Mouse (Mus musculus) kidney, embryonic 16.5 days (tissue): Measurements from ENCODE around the gene Ipcef1. TPM values are rescaled to one million over a fixed set of nuclear protein-coding genes. Genes with fewer than 3 reads are reported as not detected.

Experiments
- ATAC-seq: fragments of 200-750 bp; cut with Nextera tagmentation; 2 replicates; pipeline ENCODE4 v1.8.0; 2017; ENCODE audit warnings: moderate TSS enrichment; ENCODE audit not compliant: low FRiP score, low TSS enrichment
- H3K27ac ChIP-seq: fragments of 300-500 bp; sonication (generic); 2 replicates; pipeline ENCODE4 v1.5.1; 2014; ENCODE audit warnings: low read length
- H3K27me3 ChIP-seq: fragments of 300-500 bp; sonication (generic); 2 replicates; pipeline ENCODE4 v1.6.1; 2014; ENCODE audit warnings: low read length, control low read depth, mixed read lengths; ENCODE audit not compliant: insufficient read depth
- H3K36me3 ChIP-seq: fragments of 300-500 bp; sonication (generic); 2 replicates; pipeline ENCODE4 v1.6.1; 2014; ENCODE audit warnings: low read length, control low read depth, mixed read lengths; ENCODE audit not compliant: insufficient read depth
- H3K4me1 ChIP-seq: fragments of 300-500 bp; sonication (generic); 2 replicates; pipeline ENCODE4 v1.6.1; 2014; ENCODE audit warnings: low read length, control low read depth, mixed read lengths; ENCODE audit not compliant: insufficient read depth
- H3K4me2 ChIP-seq: fragments of 300-500 bp; sonication (generic); replicated peaks from 2 replicates; pipeline ENCODE4 v1.6.1; 2014; ENCODE audit warnings: low read depth, low read length
- H3K4me3 ChIP-seq: fragments of 300-500 bp; sonication (generic); 2 replicates; pipeline ENCODE4 v1.5.1; 2014; ENCODE audit warnings: mild to moderate bottlenecking, low read length
- H3K9ac ChIP-seq: fragments of 300-500 bp; sonication (generic); replicated peaks from 2 replicates; pipeline ENCODE4 v1.6.1; 2014; ENCODE audit warnings: low read length
- H3K9me3 ChIP-seq: fragments of 300-500 bp; sonication (generic); 2 replicates; pipeline ENCODE4 v1.6.1; 2016; ENCODE audit warnings: low read length, control low read depth
- WGBS: fragments of 180-500 bp; shearing (Covaris S2); extraction: QIAGEN DNeasy Blood & Tissue Kit; methylation state at CpG from one replicate; pipeline ENCODE4 v1.1.7; 2014; 5-methylcytosine and 5-hydroxymethylcytosine counted together
- polyA plus RNA-seq: library from polyadenylated mRNA; unstranded; fragments of >200 nt; fragmentation: Nextera tagmentation; extraction: Ambion mirVana; gene quantifications from 2 replicates; pipeline ENCODE4 v1.2.1, GENCODE M21; 2015

Gene Ipcef1
- polyA plus RNA-seq, 1 experiment from 2014 or later = 2.2 TPM

DNA sequence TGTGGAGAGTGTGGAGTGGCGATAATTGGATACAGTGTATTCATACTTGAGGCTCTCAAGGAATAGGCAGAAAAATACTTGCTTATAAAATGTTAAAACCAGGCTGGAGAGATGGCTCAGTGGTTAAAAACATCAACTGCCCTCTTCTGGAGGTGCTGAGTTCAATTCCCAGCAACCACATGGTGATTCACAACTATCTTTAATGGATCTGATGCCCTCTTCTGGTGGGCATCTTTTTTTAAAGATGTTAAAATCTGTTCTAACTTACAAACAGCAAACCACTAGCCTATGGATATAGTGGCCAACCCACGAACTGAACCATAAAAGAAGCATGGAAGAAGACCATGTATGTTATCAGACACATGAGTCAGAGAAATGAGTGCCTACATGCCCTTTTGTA, 16.8 kb upstream of the Ipcef1 start:
- Histone ChIP-seq H3K4me1 (peaks cover 7% of the 10 kb centered on the region), H3K4me3 (no peak overlapping the region), H3K36me3 (no peaks in the 10 kb centered on the region), H3K9me3 (no peaks in the 10 kb centered on the region), H3K27ac (no peak overlapping the region), H3K4me2 (no peak overlapping the region), H3K27me3 (no peaks in the 10 kb centered on the region), H3K9ac (no peak overlapping the region)
- 94% methylated on average over 2 of the region's 2 CpGs for WGBS
- no peak for ATAC-seq

GRCm38 (mm10) chr10:7068608-7069007, 16.3 kb upstream of the Ipcef1 start:
- H3K4me1 ChIP-seq = peaks cover 7% of the 10 kb centered on the region
- no peak overlapping the region for H3K4me2 ChIP-seq
- H3K9me3 ChIP-seq = no peaks in the 10 kb centered on the region
- no peak overlapping the region for H3K4me3 ChIP-seq
- H3K36me3 ChIP-seq = no peaks in the 10 kb centered on the region
- H3K27me3 ChIP-seq = no peaks in the 10 kb centered on the region
- H3K27ac ChIP-seq = no peak overlapping the region
- WGBS = 76% methylated on average over 12 of the region's 12 CpGs
- no peak for ATAC-seq
- H3K9ac ChIP-seq = no peak overlapping the region

DNA sequence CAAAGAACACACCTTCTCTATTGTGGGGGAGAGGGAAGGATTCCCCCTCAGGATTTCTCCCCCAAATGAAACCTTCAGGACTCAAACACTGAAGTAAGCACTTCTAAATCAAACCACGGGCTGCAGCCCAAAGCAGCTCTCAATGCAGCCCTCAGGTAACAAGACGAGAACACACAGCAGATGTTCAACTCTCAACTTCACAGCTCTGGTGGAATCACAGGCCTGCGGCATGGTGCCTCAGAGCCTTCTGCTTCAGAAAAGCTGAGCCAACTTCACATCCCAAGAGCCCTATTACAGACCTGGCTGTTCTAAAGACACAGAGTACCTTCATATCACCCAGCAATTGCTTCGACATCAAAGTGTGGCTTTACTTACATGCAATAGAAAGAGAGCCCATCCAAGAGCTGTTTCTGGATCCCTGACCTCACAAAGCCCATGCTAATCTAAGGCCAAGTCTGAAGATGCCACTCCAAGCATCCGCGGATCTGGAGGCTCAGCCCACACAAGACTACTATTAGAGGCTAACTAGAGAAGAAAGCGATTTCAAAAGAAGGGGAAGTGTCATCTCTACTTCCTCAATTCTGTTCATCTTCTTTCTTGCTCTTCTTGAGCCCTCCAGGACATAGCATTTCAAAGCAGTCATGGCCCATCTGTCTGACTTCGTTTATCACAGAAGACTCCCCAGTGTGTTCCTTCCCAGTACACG, 11.6 kb upstream of the Ipcef1 start:
- ATAC-seq = no peak
- Histone ChIP-seq H3K27me3 (no peaks in the 10 kb centered on the region), H3K4me2 (no peak overlapping the region), H3K4me3 (no peak overlapping the region), H3K36me3 (no peaks in the 10 kb centered on the region), H3K9me3 (no peaks in the 10 kb centered on the region), H3K9ac (no peak overlapping the region), H3K4me1 (no peaks in the 10 kb centered on the region), H3K27ac (no peak overlapping the region)
- 80% methylated on average over 9 of the region's 9 CpGs for WGBS

DNA sequence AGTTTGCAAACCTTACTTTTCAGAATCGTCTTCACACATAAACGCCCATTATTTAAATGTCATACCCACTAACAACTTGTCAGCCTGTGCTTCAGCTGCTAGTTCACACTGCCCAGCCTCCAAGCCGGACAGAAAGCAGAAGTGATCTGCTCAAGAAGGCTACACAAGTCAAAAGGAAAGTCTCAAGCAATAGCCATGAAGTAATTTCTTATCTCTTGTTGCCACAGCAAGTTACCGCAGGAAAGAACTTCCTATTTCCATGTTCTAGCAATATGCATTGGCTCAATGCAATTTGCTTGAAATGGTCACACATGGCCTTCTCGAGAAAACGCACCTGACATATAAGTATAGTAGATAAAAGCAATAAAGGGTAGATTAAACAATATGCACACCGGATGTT, 10.7 kb upstream of the Ipcef1 start:
- WGBS = 79% methylated on average over 7 of the region's 7 CpGs
- H3K4me2 ChIP-seq = no peak overlapping the region
- H3K36me3 ChIP-seq = no peaks in the 10 kb centered on the region
- H3K9me3 ChIP-seq = no peaks in the 10 kb centered on the region
- ATAC-seq = no peak
- no peak overlapping the region for H3K4me3 ChIP-seq
- no peak overlapping the region for H3K9ac ChIP-seq
- no peak overlapping the region for H3K27ac ChIP-seq
- H3K4me1 ChIP-seq = no peaks in the 10 kb centered on the region
- no peaks in the 10 kb centered on the region for H3K27me3 ChIP-seq

GRCm38 (mm10) chr10:7060326-7060725, 8.0 kb upstream of the Ipcef1 start:
- Histone ChIP-seq H3K4me2 (no peak overlapping the region), H3K36me3 (no peaks in the 10 kb centered on the region), H3K27me3 (no peaks in the 10 kb centered on the region), H3K4me3 (no peak overlapping the region), H3K4me1 (peaks cover 4% of the 10 kb centered on the region; the same call in 1 of the 2 replicates), H3K9ac (no peak overlapping the region), H3K27ac (no peak overlapping the region), H3K9me3 (no peaks in the 10 kb centered on the region)
- WGBS = 29% methylated on average over 5 of the region's 5 CpGs
- ATAC-seq = peak; percentile 73; the same call in 1 of the 2 replicates

GRCm38 (mm10) chr10:7057546-7057945, 5.3 kb upstream of the Ipcef1 start:
- Histone ChIP-seq H3K4me1 (peaks cover 6% of the 10 kb centered on the region), H3K36me3 (no peaks in the 10 kb centered on the region), H3K4me2 (no peak overlapping the region), H3K27me3 (no peaks in the 10 kb centered on the region), H3K27ac (no peak overlapping the region), H3K9me3 (no peaks in the 10 kb centered on the region), H3K9ac (no peak overlapping the region), H3K4me3 (no peak overlapping the region)
- 68% methylated on average over 1 of the region's 1 CpGs for WGBS
- ATAC-seq = no peak

- Histone ChIP-seq H3K27me3 (no peaks in the 10 kb centered on the region), H3K4me3 (peak overlapping the region; percentile 25), H3K27ac (peak overlapping the region; percentile 88)
Measured at GRCm38 (mm10) chr10:7054560-7055205, 2.4 kb upstream of the Ipcef1 start.

GRCm38 (mm10) chr10:7049901-7050300, 2.4 kb downstream of the Ipcef1 start:
- no peak for ATAC-seq
- Histone ChIP-seq H3K27ac (no peak overlapping the region), H3K27me3 (no peaks in the 10 kb centered on the region), H3K9ac (no peak overlapping the region), H3K4me3 (no peak overlapping the region), H3K9me3 (no peaks in the 10 kb centered on the region), H3K36me3 (no peaks in the 10 kb centered on the region), H3K4me2 (no peak overlapping the region), H3K4me1 (peaks cover 20% of the 10 kb centered on the region)
- 76% methylated on average over 3 of the region's 3 CpGs for WGBS

More at GRCm38 (mm10) chr10:7054560-7055205, 2.4 kb upstream of the Ipcef1 start:
- Histone ChIP-seq H3K4me2 (peak overlapping the region; percentile 29; the same call in 1 of the 2 replicates), H3K36me3 (no peaks in the 10 kb centered on the region), H3K9ac (no peak overlapping the region), H3K9me3 (no peaks in the 10 kb centered on the region), H3K4me1 (peaks cover 12% of the 10 kb centered on the region)
- 64% methylated on average over 6 of the region's 6 CpGs for WGBS
- peak; percentile 85 for ATAC-seq

DNA sequence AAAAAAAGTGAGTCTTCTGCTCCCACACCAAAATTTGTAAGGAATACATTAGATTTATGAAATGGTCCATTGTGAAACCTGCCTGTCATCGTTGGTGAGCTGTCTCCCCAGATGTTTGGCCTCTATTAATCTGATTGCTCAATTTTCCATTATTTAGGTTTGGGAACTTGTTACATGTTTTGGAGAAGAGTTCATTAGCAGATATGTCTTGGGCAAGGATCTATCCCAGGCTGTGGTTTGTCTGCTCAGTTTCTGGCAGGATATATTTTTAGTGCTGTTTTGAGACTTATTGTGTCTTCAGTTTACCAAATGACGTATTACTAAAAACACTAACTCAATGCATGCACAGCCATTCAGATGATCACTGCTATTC, 4.4 kb downstream of the Ipcef1 start:
- Histone ChIP-seq H3K27me3 (no peaks in the 10 kb centered on the region), H3K9ac (no peak overlapping the region), H3K9me3 (no peaks in the 10 kb centered on the region), H3K36me3 (no peaks in the 10 kb centered on the region), H3K4me2 (0 out of 2 replicates have a peak overlapping the region, but pooled peaks have one; percentile 0), H3K4me3 (no peak overlapping the region), H3K4me1 (peaks cover 20% of the 10 kb centered on the region), H3K27ac (peak overlapping the region; percentile 72)
- ATAC-seq = no peak
- WGBS = 59% methylated on average over 2 of the region's 2 CpGs

- ATAC-seq = peak; percentile 90
- 0 out of 2 replicates have a peak overlapping the region, but pooled peaks have one; percentile 0 for H3K4me2 ChIP-seq
- H3K9ac ChIP-seq = no peak overlapping the region
- H3K27ac ChIP-seq = peak overlapping the region; percentile 72
- no peaks in the 10 kb centered on the region for H3K27me3 ChIP-seq
- no peaks in the 10 kb centered on the region for H3K36me3 ChIP-seq
- no peak overlapping the region for H3K4me3 ChIP-seq
- WGBS = 31% methylated on average over 10 of the region's 10 CpGs
- H3K9me3 ChIP-seq = no peaks in the 10 kb centered on the region
- peaks cover 20% of the 10 kb centered on the region for H3K4me1 ChIP-seq
Measured at GRCm38 (mm10) chr10:7047288-7047918, 4.9 kb downstream of the Ipcef1 start.
